Mouse (Mus musculus) midbrain, embryonic 14.5 days (tissue): ENCODE measurements around the gene Creg2. TPM values are rescaled to one million over a fixed set of nuclear protein-coding genes. Genes with fewer than 3 reads are reported as not detected.

ENCODE experiments used
- ATAC-seq: fragments of 200-750 bp; cut with Nextera tagmentation; 2 replicates; pipeline ENCODE4 v1.8.0; 2017; ENCODE audit warnings: moderate number of reproducible peaks, moderate library complexity; ENCODE audit not compliant: low FRiP score, low TSS enrichment
- DNase-seq: peaks from one replicate; pipeline ENCODE4 v3.0.0-alpha.2; 2015
- H3K27ac ChIP-seq: fragments of 300-500 bp; sonication (generic); replicated peaks from 2 replicates; pipeline ENCODE4 v1.5.1; 2014; ENCODE audit warnings: mild to moderate bottlenecking, low read depth, low read length, moderate library complexity
- H3K27me3 ChIP-seq: fragments of 300-500 bp; sonication (generic); 2 replicates; pipeline ENCODE4 v1.6.1; 2014; ENCODE audit warnings: low read length, control low read depth, mixed read lengths; ENCODE audit not compliant: control insufficient read depth, insufficient read depth
- H3K36me3 ChIP-seq: fragments of 300-500 bp; sonication (generic); 2 replicates; pipeline ENCODE4 v1.6.1; 2014; ENCODE audit warnings: low read length, control low read depth; ENCODE audit not compliant: control insufficient read depth, insufficient read depth
- H3K4me1 ChIP-seq: fragments of 300-500 bp; sonication (generic); 2 replicates; pipeline ENCODE4 v1.6.1; 2014; ENCODE audit warnings: mild to moderate bottlenecking, antibody characterized with exemption, low read length, control low read depth; ENCODE audit not compliant: control insufficient read depth, insufficient read depth
- H3K4me2 ChIP-seq: fragments of 300-500 bp; sonication (generic); 2 replicates; pipeline ENCODE4 v1.6.1; 2014; ENCODE audit warnings: mild to moderate bottlenecking, low read length, moderate library complexity
- H3K4me3 ChIP-seq: fragments of 300-500 bp; sonication (generic); replicated peaks from 2 replicates; pipeline ENCODE4 v1.5.1; 2014; ENCODE audit warnings: low read depth, low read length
- H3K9ac ChIP-seq: fragments of 300-500 bp; sonication (generic); replicated peaks from 2 replicates; pipeline ENCODE4 v1.6.1; 2014; ENCODE audit warnings: mild to moderate bottlenecking, low read length, moderate library complexity
- H3K9me3 ChIP-seq: fragments of 300-500 bp; sonication (generic); 2 replicates; pipeline ENCODE4 v1.6.1; 2016; ENCODE audit warnings: low read length, control low read depth, mixed read lengths; ENCODE audit not compliant: control insufficient read depth
- WGBS: fragments of 180-500 bp; shearing (Covaris S2); extraction: QIAGEN DNeasy Blood & Tissue Kit; methylation state at CpG from one replicate; pipeline ENCODE4 v1.1.7; 2014; 5-methylcytosine and 5-hydroxymethylcytosine counted together
- polyA plus RNA-seq: library from polyadenylated mRNA; unstranded; fragments of >200 nt; fragmentation: Nextera tagmentation; extraction: Ambion mirVana; gene quantifications from 2 replicates; pipeline ENCODE4 v1.2.1, GENCODE M21; 2014

Creg2 gene
- polyA plus RNA-seq, 1 experiment from 2014 or later = 4.2 TPM

- Histone ChIP-seq H3K4me1 (peaks cover 15% of the 10 kb centered on the region), H3K9ac (no peak overlapping the region), H3K9me3 (no peaks in the 10 kb centered on the region), H3K36me3 (no peaks in the 10 kb centered on the region), H3K27ac (no peak overlapping the region), H3K27me3 (no peaks in the 10 kb centered on the region), H3K4me2 (no peak overlapping the region), H3K4me3 (no peak overlapping the region)
- ATAC-seq (no peak), DNase-seq (no peak)
- WGBS = 93% methylated on average over 5 of the region's 5 CpGs
Measured at GRCm38 (mm10) chr1:39578446-39578845, 72.8 kb downstream of the Creg2 start.

- Histone ChIP-seq H3K4me2 (peak within 1 kb of the TSS; percentile 62), H3K36me3 (no peaks in the 10 kb centered on the region), H3K27ac (peak within 1 kb of the TSS; percentile 96), H3K4me3 (peak within 1 kb of the TSS; percentile 90), H3K27me3 (no peaks in the 10 kb centered on the region), H3K4me1 (peaks cover 15% of the 10 kb centered on the region), H3K9me3 (no peaks in the 10 kb centered on the region), H3K9ac (peak within 1 kb of the TSS; percentile 86)
- under 1% methylated on average over 49 of the region's 49 CpGs for whole genome bisulfite sequencing
- peak; percentile 97 for ATAC-seq
- DNase-seq = peak; percentile 97
Measured at GRCm38 (mm10) chr1:39577253-39577705, 74.0 kb downstream of the Creg2 start, which contains the start of gene Rnf149. Gene Rnf149, minus strand, starts transcription at chr1:39577405.

DNA sequence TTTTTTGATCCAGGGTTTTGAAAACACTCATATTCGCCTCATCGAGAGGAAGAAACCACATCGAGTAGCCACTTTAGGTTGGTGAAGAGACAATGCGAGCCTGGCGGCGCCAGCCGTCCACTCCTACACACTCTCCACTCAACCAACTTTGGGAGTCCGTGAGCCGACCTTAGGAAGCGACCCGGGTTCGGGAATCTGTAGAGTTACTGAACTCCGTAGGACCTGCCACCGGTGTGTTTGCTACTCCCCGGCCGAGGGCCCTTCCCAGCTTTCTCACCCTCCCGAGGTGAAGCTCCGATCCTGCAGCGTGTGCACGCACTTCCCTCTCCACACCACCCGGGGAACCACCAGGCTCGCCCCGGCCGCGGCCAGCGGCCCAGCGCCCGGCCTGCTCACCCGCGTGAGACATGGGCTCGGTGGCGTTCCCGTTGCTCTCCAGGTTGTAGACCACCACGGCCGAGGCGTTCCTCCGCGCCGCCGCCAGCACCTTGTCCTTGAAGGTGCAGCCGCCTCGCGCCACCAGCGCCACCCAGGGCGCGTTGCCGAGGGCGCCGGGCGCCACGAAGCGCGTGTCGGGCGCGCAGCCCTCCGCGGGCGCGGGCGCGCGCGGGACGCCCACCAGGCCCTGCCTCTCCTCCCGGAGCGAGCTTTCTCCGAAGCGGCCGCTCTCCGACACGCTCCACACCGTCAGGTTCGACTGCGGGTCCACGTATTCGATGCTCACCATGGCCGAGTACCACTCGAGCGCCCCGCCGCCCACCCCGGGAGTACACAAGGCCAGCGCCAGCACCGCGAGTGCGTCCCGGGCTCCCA lies 74.6 kb downstream of the Creg2 start:
- Histone ChIP-seq H3K27me3 (no peaks in the 10 kb centered on the region), H3K4me1 (peaks cover 15% of the 10 kb centered on the region), H3K4me2 (peak overlapping the region; percentile 62), H3K36me3 (no peaks in the 10 kb centered on the region), H3K9me3 (no peaks in the 10 kb centered on the region), H3K9ac (peak overlapping the region; percentile 86), H3K4me3 (peak overlapping the region; percentile 90), H3K27ac (peak overlapping the region; percentile 96)
- under 1% methylated on average over 88 of the region's 88 CpGs for WGBS
- peak; percentile 83 for DNase-seq
- ATAC-seq = peak; percentile 84

GRCm38 (mm10) chr1:39575778-39576375 lies 75.4 kb downstream of the Creg2 start:
- Histone ChIP-seq H3K4me2 (peak overlapping the region; percentile 62), H3K36me3 (no peaks in the 10 kb centered on the region), H3K9me3 (no peaks in the 10 kb centered on the region), H3K27ac (peak overlapping the region; percentile 96), H3K4me3 (peak overlapping the region; percentile 90), H3K4me1 (peaks cover 15% of the 10 kb centered on the region), H3K27me3 (no peaks in the 10 kb centered on the region), H3K9ac (peak overlapping the region; percentile 86; the same call in 1 of the 2 replicates)
- DNase-seq (peak; percentile 13), ATAC-seq (no peak)
- WGBS = 23% methylated on average over 8 of the region's 8 CpGs

- H3K4me2 ChIP-seq = no peak overlapping the region
- no peak overlapping the region for H3K4me3 ChIP-seq
- WGBS = 90% methylated on average over 7 of the region's 7 CpGs
- H3K4me1 ChIP-seq = peaks cover 15% of the 10 kb centered on the region
- no peak overlapping the region for H3K27ac ChIP-seq
- H3K9me3 ChIP-seq = no peaks in the 10 kb centered on the region
- DNase-seq (no peak), ATAC-seq (no peak)
- 0 out of 2 replicates have a peak, but pooled peaks cover 4% of the 10 kb centered on the region for H3K36me3 ChIP-seq
- no peaks in the 10 kb centered on the region for H3K27me3 ChIP-seq
- H3K9ac ChIP-seq = no peak overlapping the region
Measured at GRCm38 (mm10) chr1:39573890-39574289, 77.4 kb downstream of the Creg2 start.

DNA sequence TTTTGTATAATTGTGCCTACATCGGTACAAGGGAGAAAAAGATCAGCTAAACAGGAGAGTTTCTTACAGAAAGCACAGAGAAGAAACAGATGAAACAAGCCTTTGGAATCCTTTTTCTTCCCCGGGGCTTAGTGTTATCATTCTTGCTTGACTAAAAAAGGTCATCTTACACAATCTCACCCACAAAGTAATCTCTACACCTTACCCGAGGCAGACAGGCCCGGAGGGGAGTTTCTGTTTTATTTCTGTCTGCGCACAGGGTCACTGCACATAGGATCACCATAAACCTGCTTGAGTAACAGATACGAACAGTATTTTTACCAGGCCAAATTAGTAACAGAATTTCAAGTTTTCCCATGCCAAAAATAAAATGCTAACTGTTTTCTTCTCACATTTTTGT lies 79.6 kb downstream of the Creg2 start:
- H3K27ac ChIP-seq = no peak overlapping the region
- 74% methylated on average over 6 of the region's 6 CpGs for WGBS
- H3K4me3 ChIP-seq = no peak overlapping the region
- H3K27me3 ChIP-seq = no peaks in the 10 kb centered on the region
- no peak overlapping the region for H3K9ac ChIP-seq
- DNase-seq (no peak), ATAC-seq (no peak)
- H3K4me2 ChIP-seq = no peak overlapping the region
- peaks cover 15% of the 10 kb centered on the region for H3K4me1 ChIP-seq
- H3K9me3 ChIP-seq = no peaks in the 10 kb centered on the region
- H3K36me3 ChIP-seq = 0 out of 2 replicates have a peak, but pooled peaks cover 4% of the 10 kb centered on the region

Other genes starting within 250 kb of the Creg2 start
- 8.9 and 12.1 TPM in 2 replicates for gene Tbc1d8, start 172.7 kb downstream of the Creg2 start, polyA plus RNA-seq
- gene Cnot11, start 116.5 kb downstream of the Creg2 start, polyA plus RNA-seq = 16.9 and 21.0 TPM in 2 replicates
- gene Rnf149, start 74.1 kb downstream of the Creg2 start, polyA plus RNA-seq = 21.5 and 25.7 TPM in 2 replicates
- gene Rfx8, start 69.5 kb upstream of the Creg2 start, polyA plus RNA-seq = 0.13 and 0.22 TPM in 2 replicates
- gene Gm3646, start 153.9 kb upstream of the Creg2 start, polyA plus RNA-seq = not detected in 2 replicates
- gene Map4k4, start 249.4 kb upstream of the Creg2 start, polyA plus RNA-seq = 48.9 and 56.7 TPM in 2 replicates